Mouse (Mus musculus) neural tube, embryonic 15.5 days (tissue): ENCODE measurements around the gene Nrn1. TPM values are rescaled to one million over a fixed set of nuclear protein-coding genes. Genes with fewer than 3 reads are reported as not detected.

Experiments used
- ATAC-seq: fragments of 200-750 bp; cut with Nextera tagmentation; 2 replicates; pipeline ENCODE4 v1.8.0; 2017; ENCODE audit warnings: mild to moderate bottlenecking, moderate TSS enrichment, moderate library complexity; ENCODE audit not compliant: low FRiP score
- H3K27ac ChIP-seq: fragments of 300-500 bp; sonication (generic); replicated peaks from 2 replicates; pipeline ENCODE4 v1.5.1; 2015; ENCODE audit warnings: mild to moderate bottlenecking, inconsistent platforms
- H3K27me3 ChIP-seq: fragments of 300-500 bp; sonication (generic); replicated peaks from 2 replicates; pipeline ENCODE4 v1.6.1; 2015; ENCODE audit warnings: inconsistent platforms
- H3K36me3 ChIP-seq: fragments of 300-500 bp; sonication (generic); 2 replicates; pipeline ENCODE4 v1.6.1; 2015; ENCODE audit warnings: inconsistent platforms
- H3K4me1 ChIP-seq: fragments of 300-500 bp; sonication (generic); 2 replicates; pipeline ENCODE4 v1.6.1; 2015; ENCODE audit warnings: inconsistent platforms
- H3K4me2 ChIP-seq: fragments of 300-500 bp; sonication (generic); 2 replicates; pipeline ENCODE4 v1.6.1; 2015; ENCODE audit warnings: inconsistent platforms, mild to moderate bottlenecking, moderate library complexity
- H3K4me3 ChIP-seq: fragments of 300-500 bp; sonication (generic); replicated peaks from 2 replicates; pipeline ENCODE4 v1.5.1; 2015; ENCODE audit warnings: mild to moderate bottlenecking, inconsistent platforms
- H3K9ac ChIP-seq: fragments of 300-500 bp; sonication (generic); replicated peaks from 2 replicates; pipeline ENCODE4 v1.6.1; 2015; ENCODE audit warnings: mild to moderate bottlenecking, inconsistent platforms
- H3K9me3 ChIP-seq: fragments of 300-500 bp; sonication (generic); replicated peaks from 2 replicates; pipeline ENCODE4 v1.6.1; 2016; ENCODE audit warnings: inconsistent platforms
- WGBS: fragments of 180-500 bp; shearing (Covaris S2); methylation state at CpG from one replicate; pipeline ENCODE4 v1.1.7; 2015; ENCODE audit warnings: mixed read lengths; 5-methylcytosine and 5-hydroxymethylcytosine counted together
- polyA plus RNA-seq: library from polyadenylated mRNA; unstranded; fragments of >200 nt; fragmentation: Nextera tagmentation; extraction: Ambion mirVana; gene quantifications from 2 replicates; pipeline ENCODE4 v1.2.1, GENCODE M21; 2015

Nrn1 gene
- polyA plus RNA-seq, 1 experiment from 2014 or later: 71.6 TPM

GRCm38 (mm10) chr13:36731016-36731930, 3.7 kb downstream of the Nrn1 start:
- peaks cover 49% of the 10 kb centered on the region for H3K27me3 ChIP-seq
- peak overlapping the region; percentile 94 for H3K27ac ChIP-seq
- no peaks in the 10 kb centered on the region for H3K36me3 ChIP-seq
- H3K4me3 ChIP-seq: peak overlapping the region; percentile 46
- ATAC-seq: no peak
- peak overlapping the region; percentile 55 for H3K9ac ChIP-seq
- H3K4me2 ChIP-seq: peak overlapping the region; percentile 71
- H3K4me1 ChIP-seq: peaks cover 38% of the 10 kb centered on the region
- 1% methylated on average over 34 of the region's 34 CpGs for WGBS
- H3K9me3 ChIP-seq: no peaks in the 10 kb centered on the region

DNA sequence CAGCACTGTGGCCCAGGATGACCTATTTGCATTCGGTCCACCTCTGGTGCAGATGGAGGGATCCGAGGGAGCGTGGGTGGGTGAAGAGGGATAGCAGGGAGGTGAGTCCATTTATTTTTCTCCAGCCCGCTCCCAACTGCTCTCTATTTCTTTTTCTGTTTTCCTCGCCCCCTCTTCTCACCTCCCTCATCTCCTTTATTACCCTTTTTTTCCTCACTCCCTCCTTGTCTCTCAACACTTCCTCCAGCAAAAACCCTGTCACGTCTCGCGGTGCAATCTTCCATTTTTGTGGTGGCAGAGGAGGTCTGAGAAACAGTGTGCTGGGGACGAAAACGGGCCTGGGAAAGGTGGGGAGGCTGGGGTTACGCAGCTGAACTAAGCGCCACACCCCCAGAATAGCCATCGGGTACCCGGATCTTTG, 4.6 kb downstream of the Nrn1 start:
- Histone ChIP-seq H3K36me3 (no peaks in the 10 kb centered on the region), H3K4me3 (peak overlapping the region; percentile 46), H3K4me2 (peak overlapping the region; percentile 71), H3K9ac (peak overlapping the region; percentile 51), H3K4me1 (peaks cover 33% of the 10 kb centered on the region), H3K27me3 (peaks cover 49% of the 10 kb centered on the region), H3K9me3 (no peaks in the 10 kb centered on the region), H3K27ac (peak overlapping the region; percentile 94)
- WGBS: 4% methylated on average over 14 of the region's 14 CpGs
- no peak for ATAC-seq

- Histone ChIP-seq H3K27me3 (peaks cover 53% of the 10 kb centered on the region), H3K9me3 (no peaks in the 10 kb centered on the region), H3K4me2 (peak overlapping the region; percentile 71), H3K4me1 (peaks cover 33% of the 10 kb centered on the region), H3K9ac (peak overlapping the region; percentile 51), H3K27ac (peak overlapping the region; percentile 94), H3K36me3 (no peaks in the 10 kb centered on the region), H3K4me3 (peak overlapping the region; percentile 46)
- WGBS: 3% methylated on average over 13 of the region's 13 CpGs
- no peak for ATAC-seq
Measured at GRCm38 (mm10) chr13:36729731-36730340, 5.1 kb downstream of the Nrn1 start.

GRCm38 (mm10) chr13:36728509-36728908, 6.4 kb downstream of the Nrn1 start:
- H3K4me3 ChIP-seq: peak overlapping the region; percentile 46
- H3K4me1 ChIP-seq: peaks cover 41% of the 10 kb centered on the region
- 6% methylated on average over 5 of the region's 5 CpGs for WGBS
- H3K9ac ChIP-seq: no peak overlapping the region
- H3K9me3 ChIP-seq: no peaks in the 10 kb centered on the region
- no peak for ATAC-seq
- peak overlapping the region; percentile 94; the same call in 1 of the 2 replicates for H3K27ac ChIP-seq
- H3K27me3 ChIP-seq: peaks cover 47% of the 10 kb centered on the region
- peak overlapping the region; percentile 71 for H3K4me2 ChIP-seq
- no peaks in the 10 kb centered on the region for H3K36me3 ChIP-seq

- under 1% methylated on average over 19 of the region's 23 CpGs for WGBS
- H3K9me3 ChIP-seq: no peaks in the 10 kb centered on the region
- peaks cover 50% of the 10 kb centered on the region for H3K27me3 ChIP-seq
Measured at GRCm38 (mm10) chr13:36727779-36728470, 7.0 kb downstream of the Nrn1 start.

DNA sequence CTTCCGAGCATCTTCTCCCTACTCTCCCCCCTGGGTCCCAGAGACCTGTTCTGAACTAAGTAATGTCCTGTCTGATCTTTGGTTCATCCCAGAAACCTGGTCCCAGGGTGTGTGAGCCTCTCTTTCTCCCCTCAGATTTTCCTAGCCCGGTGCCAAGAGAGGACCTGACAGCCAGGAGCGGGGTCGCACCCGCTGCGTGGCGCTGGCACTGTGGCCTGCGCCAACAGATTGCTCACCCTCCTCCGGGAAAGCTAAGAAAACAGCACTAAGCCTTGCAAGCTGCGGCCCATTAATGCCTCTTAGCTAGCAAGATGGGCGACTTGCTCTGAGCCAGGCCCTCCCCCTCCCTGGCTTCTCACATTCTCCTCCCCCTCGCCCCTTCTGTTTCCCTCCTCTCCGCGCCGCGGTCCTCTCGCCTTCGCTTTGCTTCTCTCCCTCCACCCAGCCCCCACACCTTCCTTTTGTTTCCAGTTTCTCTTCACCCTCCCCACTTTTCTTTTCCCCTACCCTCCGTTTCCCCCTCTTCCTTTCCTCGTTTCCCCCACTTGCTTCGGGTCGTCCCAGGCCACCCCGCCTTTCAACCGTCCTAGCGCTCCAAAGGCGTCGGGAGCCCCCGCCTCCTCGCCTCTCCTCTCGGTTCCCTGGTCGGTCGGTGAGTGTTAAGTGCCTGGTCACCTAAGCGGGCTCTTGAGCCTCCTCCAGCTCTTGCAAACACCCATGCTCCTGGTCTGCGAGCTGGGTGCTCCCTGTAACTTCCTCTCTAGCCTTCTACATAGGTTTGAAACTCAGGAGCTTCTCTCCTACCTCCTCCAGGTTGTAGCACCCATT, 7.8 kb downstream of the Nrn1 start:
- Histone ChIP-seq H3K36me3 (no peaks in the 10 kb centered on the region), H3K4me3 (peak overlapping the region; percentile 46), H3K27ac (peak overlapping the region; percentile 89), H3K9ac (peak overlapping the region; percentile 50), H3K4me2 (peak overlapping the region; percentile 71), H3K9me3 (no peaks in the 10 kb centered on the region), H3K4me1 (peaks cover 46% of the 10 kb centered on the region), H3K27me3 (peaks cover 58% of the 10 kb centered on the region)
- ATAC-seq: peak; percentile 60
- 1% methylated on average over 34 of the region's 34 CpGs for WGBS

More at GRCm38 (mm10) chr13:36727779-36728470, 7.0 kb downstream of the Nrn1 start:
- no peak for ATAC-seq
- Histone ChIP-seq H3K27ac (peak overlapping the region; percentile 89), H3K4me1 (peaks cover 47% of the 10 kb centered on the region), H3K4me3 (peak overlapping the region; percentile 46), H3K36me3 (no peaks in the 10 kb centered on the region), H3K9ac (peak overlapping the region; percentile 50), H3K4me2 (peak overlapping the region; percentile 71)

GRCm38 (mm10) chr13:36726551-36726950, 8.4 kb downstream of the Nrn1 start:
- H3K4me3 ChIP-seq: peak overlapping the region; percentile 46
- no peaks in the 10 kb centered on the region for H3K36me3 ChIP-seq
- WGBS: 0% methylated on average over 24 of the region's 24 CpGs
- no peak for ATAC-seq
- H3K27ac ChIP-seq: peak overlapping the region; percentile 89
- no peaks in the 10 kb centered on the region for H3K9me3 ChIP-seq
- peaks cover 42% of the 10 kb centered on the region for H3K4me1 ChIP-seq
- H3K9ac ChIP-seq: peak overlapping the region; percentile 50
- peak overlapping the region; percentile 71 for H3K4me2 ChIP-seq
- peaks cover 63% of the 10 kb centered on the region for H3K27me3 ChIP-seq

DNA sequence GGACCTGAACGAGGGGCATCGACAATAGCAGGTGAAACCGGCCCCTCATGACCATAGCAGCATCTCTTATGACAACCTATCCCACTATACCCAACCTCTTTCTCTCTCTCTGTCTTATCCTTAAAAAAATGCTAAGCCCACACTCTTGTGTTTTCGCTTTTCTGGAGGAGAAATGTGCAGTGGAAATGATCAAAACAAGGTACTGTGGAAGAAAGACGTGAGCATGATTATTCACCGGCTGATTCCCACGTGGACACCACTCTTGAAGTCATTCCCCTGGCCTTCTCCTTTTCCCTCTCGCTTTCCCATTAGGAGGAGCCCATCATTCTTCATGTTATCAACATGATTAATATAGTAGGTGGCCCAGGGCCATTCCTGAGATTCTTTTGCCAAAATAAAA, 9.1 kb downstream of the Nrn1 start:
- Histone ChIP-seq H3K27me3 (peaks cover 57% of the 10 kb centered on the region), H3K4me1 (peaks cover 38% of the 10 kb centered on the region), H3K36me3 (no peaks in the 10 kb centered on the region), H3K9me3 (no peaks in the 10 kb centered on the region), H3K27ac (peak overlapping the region; percentile 89), H3K4me3 (peak overlapping the region; percentile 46; the same call in 1 of the 2 replicates), H3K4me2 (peak overlapping the region; percentile 71), H3K9ac (0 out of 2 replicates have a peak overlapping the region, but pooled peaks have one; percentile 5)
- ATAC-seq: no peak
- 3% methylated on average over 8 of the region's 8 CpGs for WGBS

- peak overlapping the region; percentile 34 for H3K9ac ChIP-seq
- ATAC-seq: peak; percentile 78
- WGBS: 2% methylated on average over 40 of the region's 40 CpGs
Measured at GRCm38 (mm10) chr13:36724533-36725470, 10.1 kb downstream of the Nrn1 start.

GRCm38 (mm10) chr13:36723726-36724300, 11.1 kb downstream of the Nrn1 start:
- Histone ChIP-seq H3K9ac (no peak overlapping the region), H3K27me3 (peaks cover 43% of the 10 kb centered on the region), H3K4me1 (peaks cover 38% of the 10 kb centered on the region), H3K27ac (peak overlapping the region; percentile 83), H3K36me3 (no peaks in the 10 kb centered on the region), H3K4me2 (peak overlapping the region; percentile 50), H3K4me3 (no peak overlapping the region), H3K9me3 (no peaks in the 10 kb centered on the region)
- ATAC-seq: no peak
- 1% methylated on average over 15 of the region's 15 CpGs for WGBS

More at GRCm38 (mm10) chr13:36724533-36725470, 10.1 kb downstream of the Nrn1 start:
- Histone ChIP-seq H3K4me3 (peak overlapping the region; percentile 24), H3K27me3 (peaks cover 53% of the 10 kb centered on the region), H3K36me3 (no peaks in the 10 kb centered on the region), H3K4me2 (peak overlapping the region; percentile 50), H3K9me3 (no peaks in the 10 kb centered on the region), H3K4me1 (peaks cover 38% of the 10 kb centered on the region), H3K27ac (peak overlapping the region; percentile 83)
